Mouse (Mus musculus): ENCODE results near the gene Slc25a23. TPM values are rescaled to one million over a fixed set of nuclear protein-coding genes. Genes with fewer than 3 reads are reported as not detected.

The Slc25a23 gene
- polyA plus RNA-seq, 1 experiment from 2014 or later, result 18.7 TPM

- Histone ChIP-seq H3K9ac (no peak overlapping the region), H3K27me3 (peaks cover 6% of the 10 kb centered on the region), H3K9me3 (replicated peaks) (0 out of 2 replicates have a peak, but pooled peaks cover 3% of the 10 kb centered on the region), H3K4me2 (replicated peaks) (peak overlapping the region; percentile 45), H3K4me1 (peaks cover 10% of the 10 kb centered on the region), H3K36me3 (no peaks in the 10 kb centered on the region), H3K27ac (no peak overlapping the region), H3K4me3 (no peak overlapping the region)
- peak; percentile 78 for ATAC-seq (ENCODE audit: low FRiP score)
- WGBS, result 2% methylated on average over 18 of the region's 19 CpGs
Measured at GRCm38 (mm10) chr17:57095855-57096622, 36.4 kb upstream of the Slc25a23 start.

GRCm38 (mm10) chr17:57094222-57094621 is 34.6 kb upstream of the Slc25a23 start:
- H3K36me3 ChIP-seq, result no peaks in the 10 kb centered on the region
- no peak overlapping the region for H3K4me3 ChIP-seq
- H3K27me3 ChIP-seq, result peaks cover 6% of the 10 kb centered on the region
- WGBS, result 93% methylated on average over 3 of the region's 3 CpGs
- ATAC-seq (ENCODE audit: low FRiP score), result no peak
- H3K27ac ChIP-seq, result no peak overlapping the region
- no peak overlapping the region for H3K4me2 ChIP-seq (replicated peaks)
- H3K4me1 ChIP-seq, result peaks cover 10% of the 10 kb centered on the region
- no peak overlapping the region for H3K9ac ChIP-seq
- 0 out of 2 replicates have a peak, but pooled peaks cover 3% of the 10 kb centered on the region for H3K9me3 ChIP-seq (replicated peaks)

GRCm38 (mm10) chr17:57087049-57087832 is 27.6 kb upstream of the Slc25a23 start, which contains the start of gene Tubb4a:
TSS of gene Tubb4a (minus strand) at chr17:57087782.
- Histone ChIP-seq H3K36me3 (peaks cover 23% of the 10 kb centered on the region), H3K4me3 (peak within 1 kb of the TSS; percentile 54), H3K27me3 (peaks cover 3% of the 10 kb centered on the region; the same call in 1 of the 2 replicates), H3K27ac (peak within 1 kb of the TSS; percentile 85), H3K9ac (peak within 1 kb of the TSS; percentile 77), H3K4me1 (peaks cover 24% of the 10 kb centered on the region), H3K9me3 (replicated peaks) (0 out of 2 replicates have a peak, but pooled peaks cover 3% of the 10 kb centered on the region), H3K4me2 (replicated peaks) (peak within 1 kb of the TSS; percentile 64)
- ATAC-seq (ENCODE audit: low FRiP score), result peak; percentile 95
- WGBS, result 1% methylated on average over 31 of the region's 31 CpGs

GRCm38 (mm10) chr17:57085970-57086757 is 26.5 kb upstream of the Slc25a23 start:
- peaks cover 3% of the 10 kb centered on the region; the same call in 1 of the 2 replicates for H3K27me3 ChIP-seq
- no peak for ATAC-seq (ENCODE audit: low FRiP score)
- H3K27ac ChIP-seq, result no peak overlapping the region
- H3K4me2 ChIP-seq (replicated peaks), result peak overlapping the region; percentile 64
- no peaks in the 10 kb centered on the region for H3K9me3 ChIP-seq (replicated peaks)
- H3K4me1 ChIP-seq, result peaks cover 24% of the 10 kb centered on the region
- H3K9ac ChIP-seq, result no peak overlapping the region
- peak overlapping the region; percentile 54 for H3K4me3 ChIP-seq
- 84% methylated on average over 11 of the region's 11 CpGs for WGBS
- H3K36me3 ChIP-seq, result peaks cover 31% of the 10 kb centered on the region

GRCm38 (mm10) chr17:57082481-57082880 is 22.8 kb upstream of the Slc25a23 start:
- 84% methylated on average over 5 of the region's 5 CpGs for WGBS
- no peaks in the 10 kb centered on the region for H3K9me3 ChIP-seq (replicated peaks)
- no peak for ATAC-seq (ENCODE audit: low FRiP score)
- no peak overlapping the region for H3K4me3 ChIP-seq
- no peak overlapping the region for H3K9ac ChIP-seq
- no peak overlapping the region for H3K4me2 ChIP-seq (replicated peaks)
- H3K27ac ChIP-seq, result no peak overlapping the region
- H3K4me1 ChIP-seq, result peaks cover 28% of the 10 kb centered on the region
- H3K36me3 ChIP-seq, result peaks cover 42% of the 10 kb centered on the region
- no peaks in the 10 kb centered on the region for H3K27me3 ChIP-seq

- 93% methylated on average over 31 of the region's 31 CpGs for WGBS
- Histone ChIP-seq H3K9me3 (replicated peaks) (no peaks in the 10 kb centered on the region), H3K4me1 (peaks cover 19% of the 10 kb centered on the region), H3K27me3 (no peaks in the 10 kb centered on the region), H3K4me3 (no peak overlapping the region), H3K27ac (no peak overlapping the region), H3K36me3 (peaks cover 42% of the 10 kb centered on the region), H3K9ac (no peak overlapping the region), H3K4me2 (replicated peaks) (no peak overlapping the region)
- ATAC-seq (ENCODE audit: low FRiP score), result no peak
Measured at GRCm38 (mm10) chr17:57081234-57081842, 21.7 kb upstream of the Slc25a23 start.

- H3K9me3 ChIP-seq (replicated peaks), result no peaks in the 10 kb centered on the region
- H3K27me3 ChIP-seq, result no peaks in the 10 kb centered on the region
- H3K36me3 ChIP-seq, result peaks cover 36% of the 10 kb centered on the region
- WGBS, result 70% methylated on average over 3 of the region's 3 CpGs
- H3K4me2 ChIP-seq (replicated peaks), result no peak overlapping the region
- no peak for ATAC-seq (ENCODE audit: low FRiP score)
- H3K27ac ChIP-seq, result no peak overlapping the region
- H3K9ac ChIP-seq, result no peak overlapping the region
- H3K4me1 ChIP-seq, result peaks cover 13% of the 10 kb centered on the region; the same call in 1 of the 2 replicates
- no peak overlapping the region for H3K4me3 ChIP-seq
Measured at GRCm38 (mm10) chr17:57079919-57080318, 20.3 kb upstream of the Slc25a23 start.

- Histone ChIP-seq H3K9me3 (replicated peaks) (no peaks in the 10 kb centered on the region), H3K4me1 (peaks cover 7% of the 10 kb centered on the region; the same call in 1 of the 2 replicates), H3K9ac (no peak within 1 kb of the TSS; the same call in 1 of the 2 replicates), H3K4me3 (no peak within 1 kb of the TSS), H3K27me3 (no peaks in the 10 kb centered on the region), H3K4me2 (replicated peaks) (no peak within 1 kb of the TSS), H3K36me3 (peaks cover 24% of the 10 kb centered on the region), H3K27ac (peak within 1 kb of the TSS; percentile 23; the same call in 1 of the 2 replicates)
- 55% methylated on average over 6 of the region's 6 CpGs for WGBS
- ATAC-seq (ENCODE audit: low FRiP score), result peak; percentile 14; the same call in 1 of the 2 replicates
Measured at GRCm38 (mm10) chr17:57078336-57078735, 18.7 kb upstream of the Slc25a23 start, which contains the start of gene Dennd1c. TSS of gene Dennd1c (minus strand) at chr17:57078514.

- H3K27me3 ChIP-seq, result no peaks in the 10 kb centered on the region
- ATAC-seq (ENCODE audit: low FRiP score), result no peak
- no peak overlapping the region for H3K27ac ChIP-seq
- H3K4me2 ChIP-seq (replicated peaks), result no peak overlapping the region
- no peak overlapping the region for H3K9ac ChIP-seq
- no peak overlapping the region for H3K4me3 ChIP-seq
- H3K9me3 ChIP-seq (replicated peaks), result no peaks in the 10 kb centered on the region
- H3K36me3 ChIP-seq, result peaks cover 17% of the 10 kb centered on the region
- WGBS, result 52% methylated on average over 3 of the region's 3 CpGs
- H3K4me1 ChIP-seq, result 0 out of 2 replicates have a peak, but pooled peaks cover 5% of the 10 kb centered on the region
Measured at GRCm38 (mm10) chr17:57076916-57077315, 17.3 kb upstream of the Slc25a23 start.

GRCm38 (mm10) chr17:57070699-57071098 is 11.0 kb upstream of the Slc25a23 start:
- under 1% methylated on average over 10 of the region's 11 CpGs for WGBS
- peak overlapping the region; percentile 32 for H3K9ac ChIP-seq
- no peaks in the 10 kb centered on the region for H3K9me3 ChIP-seq (replicated peaks)
- H3K4me2 ChIP-seq (replicated peaks), result peak overlapping the region; percentile 38
- ATAC-seq (ENCODE audit: low FRiP score), result peak; percentile 47
- peaks cover 3% of the 10 kb centered on the region; the same call in 1 of the 2 replicates for H3K27me3 ChIP-seq
- no peak overlapping the region for H3K27ac ChIP-seq
- 0 out of 2 replicates have a peak overlapping the region, but pooled peaks have one; percentile 20 for H3K4me3 ChIP-seq
- peaks cover 9% of the 10 kb centered on the region for H3K4me1 ChIP-seq
- H3K36me3 ChIP-seq, result no peaks in the 10 kb centered on the region

- Histone ChIP-seq H3K4me3 (peak overlapping the region; percentile 20; the same call in 1 of the 2 replicates), H3K9me3 (replicated peaks) (no peaks in the 10 kb centered on the region), H3K36me3 (no peaks in the 10 kb centered on the region), H3K4me2 (replicated peaks) (peak overlapping the region; percentile 38), H3K27me3 (peaks cover 6% of the 10 kb centered on the region), H3K27ac (no peak overlapping the region), H3K9ac (peak overlapping the region; percentile 32), H3K4me1 (peaks cover 12% of the 10 kb centered on the region)
- WGBS, result 14% methylated on average over 9 of the region's 9 CpGs
- 0 out of 2 replicates have a peak, but pooled peaks have one; percentile 49 for ATAC-seq (ENCODE audit: low FRiP score)
Measured at GRCm38 (mm10) chr17:57070272-57070671, 10.6 kb upstream of the Slc25a23 start.
